Mouse (Mus musculus) heart, postnatal 14 days (tissue): ENCODE results near the gene Atg7. TPM values are rescaled to one million over a fixed set of nuclear protein-coding genes. Genes with fewer than 3 reads are reported as not detected.

Source experiments
- DNase-seq, 2 experiments: peaks; one replicate each; pipeline ENCODE4 v3.0.0; 2021 to 2022
- intact Hi-C: fragments of 180-260 bp; cut with DNase I; formaldehyde crosslinking; loops from one replicate; pipeline ENCODE4 v1.15.1; 2025
- total RNA-seq, 2 experiments: library from RNA; stranded (reverse); gene quantifications; 2 replicates each; pipeline ENCODE4 v1.2.3; 2021

The Atg7 gene
- total RNA-seq, 2 experiments from 2014 or later: 12.5 to 16.0 TPM

DNA sequence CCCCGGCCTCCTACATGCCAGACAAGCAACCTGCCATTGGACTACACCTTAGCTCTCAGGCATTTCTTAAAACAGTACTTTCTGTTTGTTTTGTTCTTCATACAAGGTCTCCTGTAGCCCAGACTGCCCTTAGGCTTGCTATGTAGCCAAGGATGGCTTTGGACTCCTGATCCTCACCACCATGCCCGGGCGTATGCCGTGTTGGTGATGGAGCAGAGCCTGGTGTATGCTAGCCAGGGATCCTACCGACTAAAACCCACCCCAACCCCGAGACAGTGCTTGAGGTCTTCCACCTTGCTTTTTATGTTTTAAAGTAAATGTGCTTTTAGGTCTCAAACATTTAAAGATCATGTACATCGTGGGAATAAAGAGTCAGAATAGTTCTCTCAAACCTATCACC is 81.5 kb downstream of the Atg7 start:
- no peak for DNase-seq
- intact Hi-C loops: loop anchor here (1.0 to 5.0 kb wide), 4 partner anchors 153 to 303 kb away; no protein-coding TSS in a partner anchor

DNA sequence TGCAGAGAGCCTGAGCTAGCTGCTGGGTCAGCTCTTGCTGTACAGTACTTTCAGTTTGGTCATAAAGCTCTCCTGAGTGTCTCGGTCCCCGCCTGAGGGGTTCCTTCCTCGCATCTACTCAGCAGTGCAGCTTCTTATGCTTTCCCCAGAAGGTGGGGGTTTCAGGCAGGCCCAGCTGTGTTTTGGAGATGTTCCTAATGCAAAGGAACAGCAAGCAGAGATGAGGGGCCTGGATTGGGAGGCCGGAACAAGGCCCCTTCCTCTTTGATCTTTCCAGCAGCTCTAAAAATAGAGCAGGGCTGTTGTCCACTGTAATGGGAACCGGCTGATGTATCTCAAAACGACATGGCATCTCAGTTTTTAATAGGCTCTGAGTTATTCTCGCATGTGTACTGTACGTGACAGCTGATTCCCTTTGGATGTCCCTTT is 82.3 kb downstream of the Atg7 start:
- DNase-seq: no peak
- intact Hi-C loops: loop anchor here (2.0 to 5.0 kb wide), 2 partner anchors 87 to 282 kb away; no protein-coding TSS in a partner anchor

DNA sequence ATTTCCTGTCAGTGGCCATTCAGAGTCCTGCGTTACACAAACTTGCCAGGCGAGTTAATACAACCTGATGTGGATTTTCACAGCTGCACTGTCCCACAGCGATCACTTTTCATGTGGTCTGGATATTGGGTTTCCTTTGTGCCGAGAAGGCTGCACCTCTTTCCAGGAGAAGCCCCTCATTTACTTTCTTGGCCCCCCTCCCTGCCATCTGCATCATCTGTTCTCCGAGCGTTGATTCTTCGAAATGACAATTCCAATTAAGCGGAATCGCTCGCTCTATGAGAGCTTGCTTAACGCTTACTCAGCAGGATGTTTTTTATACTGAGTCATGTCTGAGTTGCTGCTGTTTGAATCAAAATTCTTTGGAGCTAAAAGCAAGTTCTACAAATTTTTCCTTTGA is 83.8 kb downstream of the Atg7 start:
- no peak for DNase-seq
- intact Hi-C loops: loop anchor here (5.0 kb wide), 1 partner anchor 86 kb away; no protein-coding TSS in a partner anchor

DNA sequence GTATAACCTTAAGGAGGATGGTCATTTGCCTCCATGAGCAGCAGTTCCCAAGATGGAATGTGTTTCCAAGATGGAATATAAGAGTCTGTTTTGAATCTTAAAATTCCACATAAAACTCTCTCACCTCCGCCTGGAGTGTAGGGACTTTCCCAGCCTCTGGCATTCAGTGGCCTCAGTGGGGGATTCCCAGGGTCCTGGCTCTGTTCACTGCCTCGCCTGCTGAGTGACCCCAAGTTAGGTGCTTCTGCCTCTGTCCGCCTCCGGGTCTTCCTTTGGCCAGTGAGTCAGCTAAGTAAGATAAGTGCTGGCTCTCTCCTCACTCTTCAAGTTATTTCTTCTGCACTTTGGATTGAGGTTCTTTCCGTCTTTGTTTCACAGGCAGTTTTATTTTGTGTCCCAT is 90.3 kb downstream of the Atg7 start:
- no peak for DNase-seq
- intact Hi-C loops: no loop called here

DNA sequence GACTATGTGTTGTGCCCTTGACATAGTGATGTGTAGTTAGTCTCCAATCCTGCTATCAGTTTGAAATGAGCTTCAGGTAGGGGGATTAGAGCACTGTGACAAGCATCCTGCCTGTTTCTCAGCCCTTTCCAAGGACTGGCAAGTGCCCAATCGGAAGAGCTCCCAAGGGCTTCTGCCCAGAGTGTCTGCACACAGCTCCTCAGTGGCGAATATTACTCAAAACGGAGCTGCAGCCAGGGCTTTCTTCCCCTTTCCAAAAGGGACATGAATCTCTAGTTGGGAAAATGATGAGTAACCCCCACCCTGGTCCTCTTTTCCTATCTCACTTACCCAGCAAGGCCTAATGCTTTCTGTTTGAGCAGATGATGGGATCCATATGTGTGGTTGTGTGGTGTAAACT is 90.8 kb downstream of the Atg7 start:
- DNase-seq: peak in 1 of 2 experiments; percentile 8
- intact Hi-C loops: no loop called here

DNA sequence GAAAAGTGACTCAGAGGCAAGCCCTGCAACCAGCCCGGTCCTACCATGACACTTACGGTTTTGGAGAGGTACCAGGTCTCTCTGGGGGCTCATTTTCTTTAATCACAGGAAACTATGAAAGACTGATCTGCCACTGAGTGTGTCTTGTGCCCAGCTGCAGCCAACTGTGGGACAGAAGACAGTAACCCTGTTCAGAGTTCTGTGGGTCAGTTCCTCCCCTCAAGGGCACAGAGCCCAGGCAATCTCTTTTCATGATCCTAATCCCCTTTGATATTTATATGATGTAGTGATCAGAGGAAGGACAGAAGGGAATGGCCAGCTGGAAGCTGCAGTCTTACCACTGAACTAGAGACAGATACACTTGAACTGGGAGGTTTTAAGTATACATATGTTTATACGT is 92.2 kb downstream of the Atg7 start:
- intact Hi-C loops: no loop called here
- DNase-seq: no peak

DNA sequence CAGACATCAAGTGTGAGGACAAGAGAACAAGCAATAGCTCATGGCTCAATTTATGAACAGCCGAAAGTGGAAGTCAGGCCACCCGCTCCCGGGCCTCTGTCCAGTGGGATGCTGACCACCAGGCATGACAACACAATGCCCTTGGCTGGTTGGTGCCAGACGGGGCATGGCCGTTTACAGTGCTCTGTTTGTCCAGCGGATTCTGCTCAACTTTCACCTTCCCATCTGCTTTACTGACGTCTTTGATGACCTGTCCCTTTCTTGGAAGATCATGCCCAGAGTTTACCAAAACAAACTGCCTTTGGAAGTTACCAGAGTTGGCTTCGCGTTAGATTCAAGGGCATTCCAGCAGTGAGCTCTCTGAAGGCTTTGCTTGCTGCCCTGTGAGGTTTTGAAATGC is 93.5 kb downstream of the Atg7 start:
- DNase-seq: no peak
- intact Hi-C loops: no loop called here

DNA sequence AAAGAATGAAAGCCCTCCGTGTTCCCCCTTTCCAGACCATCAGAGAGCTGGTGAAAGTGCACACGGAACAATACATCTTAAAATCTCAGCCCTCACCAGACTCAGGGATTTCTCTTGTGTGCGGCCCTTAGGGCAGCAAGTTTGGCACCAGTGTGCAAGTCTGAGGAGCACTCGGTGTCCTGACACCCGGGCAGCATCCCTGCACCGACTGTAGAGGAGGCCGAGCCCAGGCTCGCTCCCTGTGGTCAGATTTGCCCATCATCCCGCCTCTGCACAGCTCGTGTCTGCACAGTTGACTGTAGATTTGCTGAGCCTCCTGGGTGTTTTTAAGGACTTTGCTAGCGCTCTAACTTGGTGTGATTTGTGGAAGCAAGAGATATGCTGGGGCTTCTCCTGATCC is 94.3 kb downstream of the Atg7 start:
- no peak for DNase-seq
- intact Hi-C loops: no loop called here

DNA sequence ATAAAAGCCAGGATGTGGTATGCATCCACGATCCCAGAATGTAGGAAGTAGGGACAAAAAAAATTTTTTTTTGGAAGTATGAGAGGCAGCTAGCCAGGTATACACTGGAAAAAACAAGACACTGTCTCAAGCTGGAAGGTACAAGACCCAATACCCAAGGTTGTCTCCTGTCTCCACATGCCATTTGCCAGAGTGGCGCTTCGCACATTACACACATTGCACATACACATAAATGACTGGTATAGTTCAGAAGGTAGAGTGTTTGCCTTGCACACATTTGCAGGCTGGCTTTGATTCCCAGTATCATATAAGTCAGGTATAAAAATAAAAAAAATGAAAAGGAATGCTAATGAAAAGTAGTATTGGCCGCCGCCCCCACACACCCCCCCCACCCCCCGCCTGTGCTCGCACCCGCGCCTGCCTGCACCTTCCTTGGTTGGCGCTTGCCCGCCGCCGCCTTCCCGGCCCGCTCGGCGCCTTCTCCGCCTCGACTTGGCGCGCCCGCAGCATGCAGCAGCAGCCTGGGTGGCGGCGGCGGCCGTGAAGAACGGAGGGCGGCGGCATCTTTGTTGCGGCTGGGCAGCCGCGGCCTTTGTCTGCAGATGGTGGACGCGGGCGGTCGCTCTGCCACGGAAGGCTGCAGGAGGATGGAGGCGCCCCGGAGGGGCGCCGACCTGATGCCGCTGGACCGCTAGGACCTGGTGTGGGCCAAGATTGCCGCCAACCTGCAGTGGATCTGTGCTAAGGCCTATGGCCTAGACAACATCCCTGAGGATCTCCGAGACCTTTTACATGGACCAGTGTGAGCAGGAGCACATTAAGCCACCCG is 95.2 kb downstream of the Atg7 start:
- DNase-seq: peak in 1 of 2 experiments; percentile 23
- intact Hi-C loops: no loop called here

DNA sequence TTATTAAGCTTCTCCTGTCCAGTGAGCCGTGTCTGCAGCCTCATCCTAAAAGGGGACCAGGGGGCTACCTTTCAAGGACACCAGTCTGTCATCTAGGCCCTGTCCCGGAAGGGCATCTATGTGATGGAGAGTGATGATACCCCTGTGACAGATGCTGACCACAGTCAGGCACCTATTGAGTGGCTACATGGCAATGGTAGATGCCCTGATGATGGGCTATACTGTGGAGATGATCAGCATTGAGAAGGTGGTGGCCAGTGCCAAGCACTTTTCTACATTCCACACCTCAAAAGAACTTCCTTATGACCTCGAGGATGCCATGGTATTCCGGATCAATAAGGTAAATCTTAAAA is 95.8 kb downstream of the Atg7 start:
- no peak for DNase-seq
- intact Hi-C loops: no loop called here

DNA sequence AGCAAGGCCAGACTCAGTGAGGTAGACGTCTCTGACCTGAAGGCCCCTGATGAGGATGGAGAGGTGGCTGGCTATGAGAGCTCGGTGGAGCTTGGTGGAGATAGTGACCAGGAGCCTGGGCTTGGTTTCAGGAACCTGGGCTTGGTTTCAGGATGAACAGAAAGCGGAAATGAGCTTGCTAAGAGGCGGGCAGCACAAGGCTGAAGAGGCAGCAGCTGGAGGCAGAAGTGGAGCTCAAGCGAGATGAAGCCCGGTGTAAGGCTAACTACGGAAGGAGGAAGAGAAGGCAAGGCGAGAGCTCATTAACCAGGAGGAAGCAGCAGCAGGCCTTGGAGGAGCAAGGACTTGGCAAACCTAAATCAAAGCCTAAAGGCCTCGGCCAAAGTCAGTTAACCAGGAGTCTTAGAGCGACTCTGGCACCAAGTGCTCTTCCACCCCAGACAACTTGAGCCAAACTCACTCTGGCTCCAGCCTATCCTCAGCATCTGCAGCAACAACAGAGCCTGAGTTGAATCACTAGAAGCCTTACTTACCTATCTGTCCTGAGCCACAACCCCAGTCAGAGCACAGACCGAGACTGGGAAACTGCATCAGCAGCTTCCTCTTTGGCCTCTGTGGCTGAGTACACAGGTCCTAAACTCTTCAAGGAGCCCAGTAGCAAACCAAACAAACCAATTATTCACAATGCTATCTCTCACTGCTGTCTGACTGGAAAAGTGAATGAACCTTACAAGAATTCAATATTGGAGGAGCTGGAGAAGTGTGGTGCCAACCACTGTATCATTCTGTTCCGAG is 99.5 kb downstream of the Atg7 start:
- no peak for DNase-seq
- intact Hi-C loops: no loop called here

DNA sequence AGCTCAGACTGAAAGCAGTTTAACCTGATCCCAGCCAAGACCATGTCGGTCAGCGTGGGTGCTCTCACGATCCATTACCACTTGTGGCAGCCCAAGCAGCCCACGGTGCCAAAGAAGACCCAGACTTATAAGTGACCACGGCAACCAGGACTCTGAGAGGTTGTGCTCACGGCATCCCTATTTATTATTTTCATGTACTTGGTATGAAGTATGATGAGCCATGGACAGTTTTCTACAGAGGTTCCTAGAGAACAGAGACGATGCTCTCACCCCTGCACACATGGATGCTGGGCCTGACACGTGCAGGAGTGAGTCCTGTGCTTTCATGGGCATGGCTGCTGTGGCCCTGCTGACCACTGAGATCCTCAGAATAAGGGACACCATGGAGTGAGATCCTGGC is 100.2 kb downstream of the Atg7 start:
- intact Hi-C loops: no loop called here
- no peak for DNase-seq

DNA sequence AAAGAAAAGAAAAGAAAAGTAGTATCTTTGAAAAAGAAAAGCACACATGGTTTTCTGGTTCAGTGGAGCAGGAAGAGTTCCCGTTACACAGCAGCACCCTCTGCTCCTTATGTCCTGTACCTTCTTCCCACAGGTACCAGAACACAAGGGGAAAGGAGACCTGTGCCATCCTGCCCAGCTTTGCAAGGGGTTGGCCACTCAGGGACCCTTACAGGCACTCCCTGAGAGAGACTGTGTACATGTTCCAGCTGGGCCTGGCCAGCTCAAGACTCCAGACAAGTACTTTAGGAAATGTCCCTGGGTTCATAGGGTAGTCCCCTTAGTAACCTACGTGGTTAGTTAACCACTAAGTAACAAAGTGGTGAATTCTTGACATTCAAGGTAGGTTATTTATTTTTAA is 100.9 kb downstream of the Atg7 start:
- intact Hi-C loops: no loop called here
- DNase-seq: no peak

DNA sequence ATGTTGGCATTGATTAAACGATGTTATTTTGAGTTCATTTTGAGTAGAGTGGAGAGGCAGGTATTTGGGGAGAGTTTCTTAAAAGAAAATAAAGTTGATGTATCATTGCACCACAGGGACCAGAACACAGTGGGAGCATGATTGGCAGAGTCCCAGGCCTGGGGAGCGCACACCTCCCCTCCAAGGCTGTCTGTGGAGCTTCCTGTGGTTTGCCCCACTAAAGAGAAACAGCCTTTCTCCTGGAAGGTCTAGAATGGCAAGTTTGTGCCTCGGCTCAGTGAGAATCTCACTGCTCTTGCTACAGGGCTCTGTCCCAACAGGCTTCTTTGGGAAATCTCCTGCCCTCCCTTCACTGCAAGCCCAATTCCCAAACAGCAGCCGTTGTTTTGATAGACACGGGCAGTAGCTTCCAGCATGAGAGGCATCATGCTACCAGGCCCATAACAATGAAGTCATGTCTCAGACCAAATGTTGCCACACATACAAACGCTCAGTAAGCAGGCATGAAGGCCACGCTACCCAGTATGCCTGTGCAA is 103.6 kb downstream of the Atg7 start:
- no peak for DNase-seq
- intact Hi-C loops: no loop called here

DNA sequence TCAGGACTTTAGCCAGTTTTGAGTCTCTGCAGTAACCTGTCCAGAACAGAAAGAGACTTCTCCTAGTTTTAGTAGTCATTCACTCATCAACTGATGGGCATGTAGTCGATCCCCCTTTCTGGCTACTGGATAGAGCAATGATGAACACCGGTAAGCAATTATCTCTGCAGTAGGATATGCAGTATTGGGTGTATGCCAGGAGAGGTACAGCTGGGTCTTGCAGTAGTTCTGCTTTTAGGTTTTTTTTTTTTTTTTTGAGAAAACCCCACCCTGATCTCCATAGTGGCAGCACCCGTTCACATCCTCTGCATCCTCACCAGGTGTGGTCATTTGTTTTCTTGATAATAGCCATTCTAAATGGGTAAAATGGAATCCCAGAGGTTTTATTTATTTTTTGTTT is 105.5 kb downstream of the Atg7 start:
- DNase-seq: no peak
- intact Hi-C loops: no loop called here

DNA sequence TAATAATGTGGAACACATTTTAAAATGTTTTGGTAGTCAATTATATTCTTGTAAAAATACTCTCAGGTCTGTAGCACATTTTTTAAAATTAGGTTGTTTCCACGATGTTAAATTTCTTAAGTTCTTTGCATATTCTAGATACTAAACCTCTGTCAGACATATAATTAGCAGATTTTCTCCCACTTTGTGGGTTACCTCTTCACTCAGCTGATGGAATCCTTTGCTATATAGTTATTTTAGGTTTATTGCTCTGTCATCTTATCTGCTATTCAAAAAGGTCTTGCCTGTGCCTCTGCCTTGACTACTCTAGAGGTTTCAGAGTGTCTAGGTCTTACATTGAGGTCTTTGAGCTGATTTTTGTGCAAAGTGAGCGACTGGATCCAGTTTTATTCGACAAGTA is 106.0 kb downstream of the Atg7 start:
- intact Hi-C loops: no loop called here
- DNase-seq: no peak

DNA sequence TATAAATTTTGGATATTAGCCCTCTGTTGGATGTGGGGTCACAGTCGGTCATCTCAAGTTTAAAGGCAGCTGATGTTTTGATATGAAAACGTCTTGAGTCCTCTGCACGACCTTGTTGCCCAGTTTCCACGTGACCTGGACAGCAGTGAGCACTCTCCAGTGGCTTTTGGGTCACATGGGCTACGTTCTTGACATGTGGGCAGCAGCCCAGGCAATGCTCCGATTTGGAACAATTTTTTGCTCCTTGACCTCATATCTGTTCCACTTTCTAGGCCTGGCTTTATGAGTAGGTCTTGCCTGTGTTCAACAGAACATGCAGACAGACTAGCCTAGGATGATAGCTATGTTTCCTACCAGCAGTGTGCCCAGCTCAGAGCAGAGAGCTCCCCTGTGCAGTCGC is 115.9 kb downstream of the Atg7 start:
- DNase-seq: no peak
- intact Hi-C loops: no loop called here

DNA sequence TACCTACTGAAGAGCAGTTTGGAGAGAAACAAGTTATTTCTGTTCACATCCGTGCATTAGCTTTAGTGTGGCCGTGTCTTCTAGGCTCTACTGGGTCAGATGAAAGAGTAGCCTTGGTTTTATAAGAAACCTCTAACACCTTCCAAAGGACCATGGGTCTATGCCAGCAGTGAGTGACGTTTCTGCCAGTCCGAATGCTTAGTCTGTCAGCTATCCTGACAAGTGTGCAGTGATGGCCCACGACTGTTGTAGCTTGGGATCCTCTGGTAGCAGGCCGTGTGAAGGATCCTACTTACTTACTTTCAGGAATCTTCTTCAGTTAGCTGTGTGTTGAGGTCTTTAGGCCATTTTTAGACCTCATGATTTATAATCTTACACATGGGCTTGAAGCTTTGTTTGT is 123.4 kb downstream of the Atg7 start:
- intact Hi-C loops: no loop called here
- no peak for DNase-seq

DNA sequence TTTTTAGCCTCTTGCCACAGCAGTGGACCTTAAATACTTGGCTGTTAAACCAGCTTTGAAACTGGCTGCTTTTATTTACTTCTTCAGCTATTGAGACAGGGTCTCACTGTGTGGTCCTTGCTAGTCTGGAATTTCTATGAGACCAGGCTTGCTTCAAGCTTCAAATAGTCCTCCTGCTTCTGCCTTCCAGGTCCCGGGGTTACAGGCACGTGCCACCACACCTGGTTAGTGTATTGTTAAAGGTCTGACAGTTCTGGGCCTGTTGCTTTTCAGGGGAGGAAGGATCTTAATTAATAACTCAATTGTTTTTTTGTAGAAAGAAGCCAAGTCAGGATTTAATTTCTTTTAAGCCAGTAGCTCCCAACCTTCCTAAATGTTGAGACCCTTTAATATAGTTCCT is 124.8 kb downstream of the Atg7 start:
- intact Hi-C loops: no loop called here
- no peak for DNase-seq

DNA sequence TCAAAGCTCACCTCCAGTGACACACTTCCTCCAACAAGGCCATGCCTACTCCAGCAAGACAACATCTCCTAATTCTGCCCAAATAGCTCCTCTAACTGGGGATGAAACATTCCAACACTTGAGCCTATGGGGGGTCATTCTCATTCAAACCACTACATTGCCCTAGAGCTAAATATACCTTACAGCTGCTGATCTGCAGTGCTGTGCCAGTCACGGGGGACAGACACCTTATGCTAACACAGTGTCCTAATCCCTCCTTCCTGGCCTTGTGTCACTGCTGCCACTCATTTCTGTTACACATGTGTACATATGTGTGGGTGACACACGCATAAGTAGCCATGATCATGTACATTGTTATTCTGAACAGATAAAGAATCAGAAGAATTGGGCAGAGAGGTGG is 127.4 kb downstream of the Atg7 start:
- intact Hi-C loops: no loop called here
- DNase-seq: no peak

DNA sequence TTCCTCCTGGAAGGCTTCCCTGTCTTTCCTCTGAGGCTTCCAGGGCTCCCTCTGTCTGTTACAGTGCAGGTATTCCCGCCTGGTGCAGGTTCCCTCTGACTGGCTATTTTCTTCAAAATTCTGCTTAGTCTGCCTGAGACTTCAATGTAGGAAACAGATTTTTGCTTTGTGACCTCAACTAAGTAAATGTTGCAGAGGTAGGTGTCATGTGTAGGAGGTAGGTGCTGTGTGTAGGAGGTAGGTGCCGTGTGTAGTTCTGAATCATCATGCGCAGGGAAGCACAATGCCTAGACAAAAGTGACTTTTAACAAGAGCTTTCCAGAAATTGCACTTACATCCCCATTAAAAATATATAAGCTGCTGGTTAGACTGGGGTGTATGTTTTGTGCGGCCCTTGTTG is 128.6 kb downstream of the Atg7 start:
- no peak for DNase-seq
- intact Hi-C loops: no loop called here

DNA sequence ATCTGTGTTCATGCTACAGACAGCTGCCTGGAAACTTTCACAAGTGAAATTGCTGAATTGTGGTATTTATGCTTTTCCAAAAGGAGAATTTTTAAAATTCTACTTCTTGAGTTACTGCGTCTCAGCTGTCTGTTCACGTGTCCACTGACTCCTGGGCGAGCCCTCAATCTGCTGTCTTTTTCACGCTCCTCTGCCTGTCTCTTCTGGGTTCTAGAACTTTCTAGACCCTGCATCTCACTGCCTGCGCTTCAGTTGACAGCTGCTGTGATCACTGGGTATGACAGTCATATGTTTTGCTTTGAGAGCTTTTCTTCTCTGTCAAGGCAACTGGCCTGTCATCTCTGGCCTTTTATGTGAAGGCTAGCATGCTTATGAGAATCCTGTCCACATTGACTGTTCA is 132.3 kb downstream of the Atg7 start:
- DNase-seq: no peak
- intact Hi-C loops: no loop called here
